Mouse (Mus musculus): ENCODE data around the gene Dscaml1. TPM values are rescaled to one million over a fixed set of nuclear protein-coding genes. Genes with fewer than 3 reads are reported as not detected.

Dscaml1 gene
- polyA plus RNA-seq, 1 experiment from 2014 or later: 0.24 TPM

GRCm38 (mm10) chr9:45638184-45638917, 211.9 kb downstream of the Dscaml1 start:
- no peak for ATAC-seq (replicated peaks; ENCODE audit: low FRiP score, low read depth)
- H3K4me3 ChIP-seq (replicated peaks; ENCODE audit: low read depth, low read length): no peak overlapping the region
- TF ChIP-seq CTCF (IDR thresholded peaks at IDR 0.05; ENCODE audit: low read depth): no peak
- H3K27ac ChIP-seq: no peak overlapping the region
- 73% methylated on average over 6 of the region's 6 CpGs for whole genome bisulfite sequencing
- no peak overlapping the region for H3K4me2 ChIP-seq (ENCODE audit: low read length)
- DNase-seq (ENCODE audit: low spot score): no peak
- no peaks in the 10 kb centered on the region for H3K27me3 ChIP-seq (ENCODE audit: insufficient read depth, low read length)
- no peak overlapping the region for H3K9ac ChIP-seq (ENCODE audit: low read depth, low read length)
- no peaks in the 10 kb centered on the region for H3K36me3 ChIP-seq (ENCODE audit: insufficient read depth, low read length)
- H3K4me1 ChIP-seq (replicated peaks; ENCODE audit: insufficient read depth, low read length): no peaks in the 10 kb centered on the region
- H3K9me3 ChIP-seq (replicated peaks; ENCODE audit: low read length): no peaks in the 10 kb centered on the region

- no peak overlapping the region for H3K4me3 ChIP-seq (replicated peaks; ENCODE audit: low read depth, low read length)
- no peak overlapping the region for H3K9ac ChIP-seq (ENCODE audit: low read depth, low read length)
- H3K4me2 ChIP-seq (ENCODE audit: low read length): no peak overlapping the region
- ATAC-seq (replicated peaks; ENCODE audit: low FRiP score, low read depth): no peak
- no peaks in the 10 kb centered on the region for H3K9me3 ChIP-seq (replicated peaks; ENCODE audit: low read length)
- H3K4me1 ChIP-seq (replicated peaks; ENCODE audit: insufficient read depth, low read length): no peaks in the 10 kb centered on the region
- no peaks in the 10 kb centered on the region for H3K27me3 ChIP-seq (ENCODE audit: insufficient read depth, low read length)
- no peak overlapping the region for H3K27ac ChIP-seq
- no peak for DNase-seq (ENCODE audit: low spot score)
- H3K36me3 ChIP-seq (ENCODE audit: insufficient read depth, low read length): no peaks in the 10 kb centered on the region
- 63% methylated on average over 6 of the region's 6 CpGs for WGBS
- TF ChIP-seq CTCF (IDR thresholded peaks at IDR 0.05; ENCODE audit: low read depth): no peak
These were observed 218.5 kb downstream of the Dscaml1 start for GRCm38 (mm10) chr9:45644833-45645388.

GRCm38 (mm10) chr9:45645526-45645925, 219.1 kb downstream of the Dscaml1 start:
- no peaks in the 10 kb centered on the region for H3K9me3 ChIP-seq (replicated peaks; ENCODE audit: low read length)
- no peaks in the 10 kb centered on the region for H3K36me3 ChIP-seq (ENCODE audit: insufficient read depth, low read length)
- DNase-seq (ENCODE audit: low spot score) (no peak), ATAC-seq (replicated peaks; ENCODE audit: low FRiP score, low read depth) (no peak)
- no peak overlapping the region for H3K4me3 ChIP-seq (replicated peaks; ENCODE audit: low read depth, low read length)
- no peaks in the 10 kb centered on the region for H3K27me3 ChIP-seq (ENCODE audit: insufficient read depth, low read length)
- no peak overlapping the region for H3K4me2 ChIP-seq (ENCODE audit: low read length)
- no peak overlapping the region for H3K27ac ChIP-seq
- H3K4me1 ChIP-seq (replicated peaks; ENCODE audit: insufficient read depth, low read length): no peaks in the 10 kb centered on the region
- H3K9ac ChIP-seq (ENCODE audit: low read depth, low read length): no peak overlapping the region
- WGBS: 55% methylated on average over 6 of the region's 6 CpGs
- no peak for TF ChIP-seq CTCF (IDR thresholded peaks at IDR 0.05; ENCODE audit: low read depth)

GRCm38 (mm10) chr9:45651078-45651809, 224.8 kb downstream of the Dscaml1 start:
- Histone ChIP-seq H3K4me3 (replicated peaks; ENCODE audit: low read depth, low read length) (no peak overlapping the region), H3K4me1 (replicated peaks; ENCODE audit: insufficient read depth, low read length) (no peaks in the 10 kb centered on the region), H3K27ac (no peak overlapping the region), H3K27me3 (ENCODE audit: insufficient read depth, low read length) (no peaks in the 10 kb centered on the region), H3K9ac (ENCODE audit: low read depth, low read length) (no peak overlapping the region), H3K36me3 (ENCODE audit: insufficient read depth, low read length) (no peaks in the 10 kb centered on the region), H3K9me3 (replicated peaks; ENCODE audit: low read length) (no peaks in the 10 kb centered on the region), H3K4me2 (ENCODE audit: low read length) (no peak overlapping the region)
- ATAC-seq (replicated peaks; ENCODE audit: low FRiP score, low read depth) (no peak), DNase-seq (ENCODE audit: low spot score) (no peak)
- TF ChIP-seq CTCF (IDR thresholded peaks at IDR 0.05; ENCODE audit: low read depth): no peak
- 54% methylated on average over 13 of the region's 13 CpGs for WGBS

- ATAC-seq (replicated peaks; ENCODE audit: low FRiP score, low read depth) (no peak), DNase-seq (ENCODE audit: low spot score) (no peak)
- Histone ChIP-seq H3K9ac (ENCODE audit: low read depth, low read length) (no peak overlapping the region), H3K36me3 (ENCODE audit: insufficient read depth, low read length) (no peaks in the 10 kb centered on the region), H3K27ac (no peak overlapping the region), H3K9me3 (replicated peaks; ENCODE audit: low read length) (no peaks in the 10 kb centered on the region), H3K27me3 (ENCODE audit: insufficient read depth, low read length) (no peaks in the 10 kb centered on the region), H3K4me3 (replicated peaks; ENCODE audit: low read depth, low read length) (no peak overlapping the region), H3K4me1 (replicated peaks; ENCODE audit: insufficient read depth, low read length) (no peaks in the 10 kb centered on the region), H3K4me2 (ENCODE audit: low read length) (no peak overlapping the region)
- WGBS: 73% methylated on average over 3 of the region's 3 CpGs
- TF ChIP-seq CTCF (IDR thresholded peaks at IDR 0.05; ENCODE audit: low read depth): no peak
These were observed 225.4 kb downstream of the Dscaml1 start for GRCm38 (mm10) chr9:45651810-45652177.

GRCm38 (mm10) chr9:45657172-45658062, 231.0 kb downstream of the Dscaml1 start:
- no peak overlapping the region for H3K4me3 ChIP-seq (replicated peaks; ENCODE audit: low read depth, low read length)
- TF ChIP-seq CTCF (IDR thresholded peaks at IDR 0.05; ENCODE audit: low read depth): no peak
- no peak for ATAC-seq (replicated peaks; ENCODE audit: low FRiP score, low read depth)
- no peaks in the 10 kb centered on the region for H3K27me3 ChIP-seq (ENCODE audit: insufficient read depth, low read length)
- no peaks in the 10 kb centered on the region for H3K9me3 ChIP-seq (replicated peaks; ENCODE audit: low read length)
- no peak overlapping the region for H3K9ac ChIP-seq (ENCODE audit: low read depth, low read length)
- no peak overlapping the region for H3K4me2 ChIP-seq (ENCODE audit: low read length)
- no peaks in the 10 kb centered on the region for H3K4me1 ChIP-seq (replicated peaks; ENCODE audit: insufficient read depth, low read length)
- WGBS: 12% methylated on average over 9 of the region's 9 CpGs
- no peaks in the 10 kb centered on the region for H3K36me3 ChIP-seq (ENCODE audit: insufficient read depth, low read length)
- no peak overlapping the region for H3K27ac ChIP-seq
- no peak for DNase-seq (ENCODE audit: low spot score)
